Mouse (Mus musculus): ENCODE data around the gene Cuta. TPM values are rescaled to one million over a fixed set of nuclear protein-coding genes. Genes with fewer than 3 reads are reported as not detected.

Gene Cuta
- total RNA-seq (2023), result 69.5 TPM

DNA sequence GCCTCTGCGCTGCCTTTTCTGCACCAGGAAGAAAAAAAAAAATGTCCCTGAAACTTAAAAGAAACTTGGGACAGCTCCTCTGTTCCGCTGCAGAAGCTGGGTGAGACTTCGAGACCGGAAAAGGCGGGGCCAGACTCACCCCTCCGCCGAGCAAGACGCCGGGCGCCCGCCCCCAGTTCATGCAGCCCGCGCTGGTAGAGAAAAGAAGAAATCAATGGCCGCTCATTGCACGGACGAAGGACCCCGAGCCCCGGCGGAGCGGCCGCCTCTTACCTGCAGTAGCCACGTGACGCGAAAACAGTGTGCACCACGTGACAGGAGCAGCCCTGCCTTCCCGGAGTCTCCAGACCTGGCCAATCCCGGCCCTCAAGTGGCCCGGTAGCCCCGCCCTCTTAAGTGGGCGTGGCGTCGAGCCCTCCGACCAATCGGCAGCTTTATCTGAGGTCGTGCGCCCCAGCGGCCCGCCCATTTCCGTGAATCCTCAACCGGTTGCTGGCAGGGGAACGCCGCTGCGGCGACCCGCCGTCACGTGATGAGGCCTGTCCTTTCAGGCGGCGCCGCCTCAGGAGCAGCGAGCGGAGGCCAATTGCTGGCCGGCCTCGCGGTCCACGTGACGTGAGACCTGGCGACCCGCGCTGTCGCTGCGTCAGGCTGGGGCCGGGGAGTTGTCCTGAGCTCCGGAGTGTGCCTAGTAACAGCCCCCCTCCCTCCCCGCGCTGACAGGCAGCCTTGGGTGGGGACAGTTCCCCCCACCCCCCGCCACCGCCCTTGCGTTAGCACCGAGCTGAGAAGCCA is at the start of gene Cuta:
Cuta (minus strand) TSS at position 392 of the 795 bp plus-strand sequence.

DNA sequence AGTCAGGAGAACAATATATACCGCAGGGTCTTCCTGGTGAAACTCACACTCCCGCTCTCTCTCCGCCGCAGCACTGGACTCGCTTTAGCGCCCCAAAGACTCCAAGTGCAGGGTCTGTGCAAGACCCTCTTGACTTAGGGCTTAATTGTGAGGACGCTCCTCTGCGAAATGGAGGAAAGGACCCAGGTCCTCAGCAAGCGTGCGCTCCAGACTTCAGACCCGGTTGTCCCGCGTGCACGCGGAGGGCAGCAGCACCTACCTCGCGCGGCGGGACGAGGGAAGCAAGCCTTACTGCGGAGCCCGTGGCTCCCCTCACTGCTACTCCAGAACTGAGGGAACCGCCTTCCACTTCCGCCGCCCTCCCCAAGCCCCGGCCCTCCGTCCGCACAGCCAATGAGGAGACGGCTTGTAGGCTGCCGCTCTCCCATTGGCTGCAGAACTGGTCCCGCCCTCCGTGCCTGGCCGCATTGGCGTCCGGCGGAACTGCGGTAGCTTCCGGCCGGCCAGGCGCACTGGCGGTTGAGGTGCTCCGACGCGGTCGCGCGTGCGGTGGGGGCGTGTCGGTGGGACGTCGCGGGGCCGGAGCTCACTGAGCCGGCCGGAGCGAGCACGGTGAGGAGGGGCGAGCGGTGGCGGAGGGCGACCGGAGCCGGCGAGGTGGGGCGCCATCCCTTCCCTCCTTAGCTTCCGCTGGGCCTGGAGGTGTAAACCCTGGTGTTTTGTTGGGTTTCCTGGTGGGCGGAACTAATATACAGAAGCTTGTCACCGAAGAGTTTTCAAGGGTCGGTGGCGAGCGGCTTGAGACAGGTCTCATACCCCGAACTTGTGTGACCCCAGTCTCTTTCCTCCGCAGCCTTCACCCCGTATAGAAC is 33.6 kb upstream of the Cuta start, which contains the start of gene Zbtb9:
Zbtb9 (plus strand) TSS at position 465 of the 872 bp plus-strand sequence.

DNA sequence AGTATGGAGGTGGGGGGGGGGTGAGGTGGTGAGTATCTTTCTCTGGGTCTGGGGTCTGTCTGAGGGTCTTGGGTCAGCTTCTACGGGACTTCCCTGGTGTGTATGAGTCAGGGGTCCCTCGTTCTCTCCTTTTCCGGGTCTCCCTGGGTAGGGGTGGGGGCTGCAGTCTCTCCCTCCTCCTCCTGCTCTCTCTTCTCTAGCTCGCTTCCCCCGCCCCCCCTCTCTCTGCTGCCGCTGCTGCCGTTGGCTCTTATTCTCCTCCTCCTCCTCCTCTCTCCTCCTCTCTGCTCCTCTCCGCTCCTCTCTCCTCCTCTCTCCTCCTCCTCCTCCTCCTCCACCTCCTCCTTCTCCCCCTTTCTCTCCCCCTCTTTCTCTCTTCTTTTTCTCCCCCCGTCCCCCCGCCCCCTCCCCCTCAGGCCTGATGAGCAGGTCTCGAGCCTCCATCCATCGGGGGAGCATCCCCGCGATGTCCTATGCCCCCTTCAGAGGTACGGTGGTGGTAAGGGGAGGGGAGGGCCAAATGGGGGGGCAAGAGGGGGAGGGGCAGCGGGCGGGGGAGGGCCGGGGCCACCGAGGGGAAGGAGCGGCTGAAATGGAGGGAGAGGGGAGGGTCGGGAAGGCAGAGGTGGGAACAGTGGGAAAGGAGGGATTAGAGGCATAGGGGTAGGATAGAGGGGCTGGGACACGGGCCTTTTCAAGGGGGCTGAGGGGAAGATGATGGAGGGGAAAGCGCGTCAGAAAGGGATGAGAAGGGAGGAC is 1.8 kb upstream of the Cuta start, which contains the start of gene Syngap1:
Syngap1 (plus strand) TSS at position 223 of the 759 bp plus-strand sequence.

DNA sequence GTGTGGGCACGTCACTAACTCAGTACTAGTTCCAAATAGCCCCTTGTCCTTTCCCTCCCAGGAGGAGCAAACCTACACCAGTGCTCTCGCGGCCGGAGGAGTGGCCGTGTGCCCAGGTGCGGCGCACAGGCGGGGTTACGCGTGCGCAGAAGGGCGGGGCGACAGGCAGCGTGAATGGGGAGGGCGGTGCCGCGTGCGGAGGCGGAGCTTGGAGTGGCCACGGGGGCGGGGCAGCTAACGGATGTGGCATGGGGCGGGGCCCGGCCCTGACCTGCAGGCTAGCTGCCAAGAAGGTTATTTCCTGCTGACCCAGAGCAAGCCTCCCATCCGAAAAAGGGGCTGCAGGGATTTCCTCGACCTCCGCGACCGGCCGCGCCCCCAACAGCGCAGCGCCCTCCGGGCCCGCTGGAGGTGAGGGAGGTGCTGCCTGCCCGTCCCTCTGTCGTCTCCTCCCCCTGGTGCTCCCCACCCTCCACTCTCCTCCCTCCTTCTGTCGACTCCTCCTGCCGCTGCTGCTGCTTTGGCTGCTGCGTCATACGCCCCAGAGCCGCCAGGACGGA is 6.5 kb downstream of the Cuta start, which contains the start of gene Phf1:
Phf1 (plus strand) TSS at position 214 of the 560 bp plus-strand sequence.

DNA sequence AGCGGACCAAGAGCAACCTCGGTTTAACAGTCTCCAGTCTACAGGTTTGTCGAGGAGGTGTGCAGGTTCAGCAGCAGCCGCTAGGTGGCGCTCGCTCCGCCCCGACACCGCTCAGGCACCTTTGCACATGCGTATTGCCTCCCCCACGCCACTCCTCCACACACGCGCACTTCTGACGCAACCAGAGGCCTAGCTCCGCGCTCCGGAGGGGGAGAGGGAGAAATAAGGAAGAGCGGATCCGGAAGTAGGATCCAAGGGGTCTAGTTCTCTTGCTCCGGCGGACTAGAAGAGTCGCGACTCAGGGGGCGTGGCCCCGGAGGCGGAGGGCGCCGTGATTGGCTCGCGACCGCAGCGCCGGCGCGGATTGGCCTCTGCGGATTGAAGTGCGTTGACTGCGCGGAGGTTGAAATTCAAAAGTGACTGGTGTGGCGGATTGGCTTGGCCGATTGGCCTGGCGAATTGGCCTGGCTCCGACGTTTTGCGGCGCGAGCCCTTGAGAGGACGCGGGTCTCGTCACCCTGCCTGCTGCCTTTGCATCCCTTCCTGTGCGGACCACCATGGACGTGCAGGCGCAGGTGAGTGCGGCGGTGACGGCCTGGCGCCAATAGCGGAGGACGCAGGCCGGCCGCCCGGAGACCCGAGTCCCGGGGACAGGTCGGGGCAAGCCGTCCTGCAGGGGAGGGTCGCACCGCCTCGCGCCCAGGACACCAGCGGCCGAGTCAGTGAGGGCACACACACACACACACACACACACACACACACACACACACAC is 22.5 kb downstream of the Cuta start, which contains the start of gene Kifc5b:
Kifc5b (plus strand) TSS at position 381 of the 772 bp plus-strand sequence.

Other genes starting within 250 kb of the Cuta start
- 204 TPM for gene Crebrf, start 223.9 kb downstream of the Cuta start, total RNA-seq (2023)
- 26.3 TPM for gene Bnip1, start 158.5 kb downstream of the Cuta start, total RNA-seq (2023)
- gene Nkx2-5, start 94.6 kb downstream of the Cuta start, total RNA-seq (2023), result not detected
- gene Kifc5b, start 22.5 kb downstream of the Cuta start, total RNA-seq (2023), result 7.8 TPM
- gene Phf1, start 6.5 kb downstream of the Cuta start, total RNA-seq (2023), result 142 TPM
- gene Syngap1, start 1.7 kb upstream of the Cuta start, total RNA-seq (2023), result 1.7 TPM
- gene Zbtb9, start 33.6 kb upstream of the Cuta start, total RNA-seq (2023), result 19.6 TPM
- 27.3 TPM for gene Bak1, start 89.4 kb upstream of the Cuta start, total RNA-seq (2023)
- gene Itpr3, start 117.7 kb upstream of the Cuta start, total RNA-seq (2023), result 104 TPM
- 33.8 TPM for gene Uqcc2, start 194.3 kb upstream of the Cuta start, total RNA-seq (2023)
- gene Ip6k3, start 228.2 kb upstream of the Cuta start, total RNA-seq (2023), result not detected

All from CD4-positive naive resting alpha-beta T cell, adult 76 days (primary cell).